Mouse (Mus musculus): Measurements from ENCODE around the gene Ptprg.

GRCm38 (mm10) chr14:11833678-11834077 lies 280.3 kb downstream of the Ptprg start:
- TF ChIP-seq CTCF (IDR thresholded peaks at IDR 0.05; ENCODE audit: borderline replicate concordance, extremely low read depth, insufficient read depth, insufficient read length), result no peak
- TF ChIP-seq POLR2A (IDR thresholded peaks at IDR 0.05; ENCODE audit: borderline replicate concordance, extremely low read depth, insufficient read depth, insufficient read length, poor library complexity, severe bottlenecking), result no peak
